Comparison of ENCODE assay signal across 9 mouse cellular contexts in the genomic region with DNA sequence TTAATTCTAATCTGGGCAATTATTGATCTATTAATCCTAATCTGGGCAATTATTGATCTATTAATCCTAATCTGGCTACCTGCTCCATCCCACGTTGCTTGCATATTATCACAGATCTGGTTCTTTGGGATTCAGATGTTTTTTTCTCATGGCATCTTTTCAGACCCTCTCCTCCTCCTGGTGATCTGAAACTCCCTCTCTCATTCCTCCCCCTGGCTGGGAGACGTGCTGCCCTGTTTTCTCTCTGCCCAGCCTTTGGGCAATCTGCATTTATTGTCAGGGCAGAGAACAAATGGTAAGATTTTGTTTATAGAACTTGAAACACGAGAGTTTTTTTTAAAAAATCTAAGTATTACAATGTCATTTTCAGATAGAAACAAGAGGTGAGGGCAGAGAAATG. TPM values are rescaled to one million over a fixed set of nuclear protein-coding genes. Genes with fewer than 3 reads are reported as not detected.
DNase-seq lines count a peak whose midpoint lies in the region; ATAC-seq and TF ChIP-seq lines count a peak whose summit lies in the region.
"Had no signal": no experiment of that assay in that cellular context is flagged by ENCODE, and none has a peak within 500 bp of the region (broad histone marks: within the 10 kb centered on the region; RNA-seq: fewer than 3 reads in every experiment).

No protein-coding gene starts in this region.

- no peak for TF ChIP-seq EP300 in lung, postnatal 0 days (IDR thresholded peaks at IDR 0.05)
- no peak for TF ChIP-seq EP300 in liver, embryonic 14.5 days (IDR thresholded peaks at IDR 0.05; ENCODE audit: low read depth)

- H3K27me3 ChIP-seq in lung, embryonic 15.5 days = no peaks in the 10 kb centered on the region
- H3K27me3 ChIP-seq in lung, postnatal 0 days (replicated peaks; ENCODE audit: insufficient read depth, low read length) = no peaks in the 10 kb centered on the region
- H3K27me3 ChIP-seq in forebrain, embryonic 15.5 days = no peaks in the 10 kb centered on the region
- H3K27me3 ChIP-seq in liver, embryonic 14.5 days (ENCODE audit: control insufficient read depth, insufficient read depth, low read length) = no peaks in the 10 kb centered on the region

- no peak overlapping the region for H3K27ac ChIP-seq in lung, embryonic 15.5 days
- H3K27ac ChIP-seq in lung, postnatal 0 days (ENCODE audit: low read length) = no peak overlapping the region
- H3K27ac ChIP-seq in forebrain, embryonic 15.5 days (replicated peaks) = peak overlapping the region; percentile 89; the same call in 1 of the 2 replicates
- H3K27ac ChIP-seq in liver, embryonic 14.5 days = no peak overlapping the region
- H3K27ac ChIP-seq: macrophage had no signal

- H3K4me1 ChIP-seq in lung, embryonic 15.5 days = peaks cover 7% of the 10 kb centered on the region; the same call in 1 of the 2 replicates
- H3K4me1 ChIP-seq in lung, postnatal 0 days (ENCODE audit: insufficient read depth, low read depth, low read length) = no peaks in the 10 kb centered on the region; the same call in 1 of the 2 replicates
- H3K4me1 ChIP-seq in forebrain, embryonic 15.5 days = peaks cover 16% of the 10 kb centered on the region
- H3K4me1 ChIP-seq in liver, embryonic 14.5 days (replicated peaks; ENCODE audit: control insufficient read depth in 2 of 2, insufficient read depth in 2 of 2, low read length in 1 of 2) = peaks cover 4% of the 10 kb centered on the region in 2 experiments; a peak in 2 of 4 replicates

- no peak for ATAC-seq in lung, embryonic 15.5 days (ENCODE audit: borderline replicate concordance, extremely low read depth, low FRiP score, low TSS enrichment)
- ATAC-seq in lung, postnatal 0 days = no peak
- ATAC-seq in forebrain, embryonic 15.5 days (replicated peaks) = no peak
- ATAC-seq in liver, embryonic 14.5 days (ENCODE audit: insufficient read depth) = no peak

- WGBS in lung, embryonic 15.5 days = 63% methylated on average over 3 of the region's 3 CpGs
- WGBS in lung, postnatal 0 days = 58% methylated on average over 3 of the region's 3 CpGs
- 75% methylated on average over 3 of the region's 3 CpGs for WGBS in forebrain, embryonic 15.5 days
- 55% methylated on average over 3 of the region's 3 CpGs for WGBS in liver, embryonic 14.5 days (ENCODE audit: insufficient replicate concordance)

- 0 out of 2 replicates have a peak overlapping the region, but pooled peaks have one; percentile 68 for H3K9ac ChIP-seq in lung, embryonic 15.5 days
- no peak overlapping the region for H3K9ac ChIP-seq in lung, postnatal 0 days (replicated peaks; ENCODE audit: low read depth)
- peak overlapping the region; percentile 60 for H3K9ac ChIP-seq in forebrain, embryonic 15.5 days (replicated peaks)
- no peak overlapping the region for H3K9ac ChIP-seq in liver, embryonic 14.5 days (replicated peaks)

- H3K9me3 ChIP-seq in lung, embryonic 15.5 days = no peaks in the 10 kb centered on the region
- no peaks in the 10 kb centered on the region for H3K9me3 ChIP-seq in lung, postnatal 0 days (ENCODE audit: low read length)
- H3K9me3 ChIP-seq in forebrain, embryonic 15.5 days = no peaks in the 10 kb centered on the region
- no peaks in the 10 kb centered on the region for H3K9me3 ChIP-seq in liver, embryonic 14.5 days (ENCODE audit: control insufficient read depth, low read length)

- DNase-seq in lung, postnatal 0 days (ENCODE audit: low spot score) = no peak
- DNase-seq in liver, embryonic 14.5 days (ENCODE audit: low read depth in 3 of 3, low spot score in 3 of 3) = no peak
- DNase-seq in thymus, postnatal 0 days (ENCODE audit: low spot score) = no peak
- DNase-seq in gastrocnemius, postnatal 10 days = no peak
- no peak for DNase-seq in left cerebral cortex, adult 18-20 months (ENCODE audit: low spot score in 2 of 2)
- DNase-seq: thymus, postnatal 25 days had no signal

- peak overlapping the region; percentile 76; the same call in 1 of the 2 replicates for H3K4me2 ChIP-seq in lung, embryonic 15.5 days
- H3K4me2 ChIP-seq in lung, postnatal 0 days (replicated peaks; ENCODE audit: low read depth, low read length) = no peak overlapping the region
- peak overlapping the region; percentile 62; the same call in 1 of the 2 replicates for H3K4me2 ChIP-seq in forebrain, embryonic 15.5 days (replicated peaks)
- H3K4me2 ChIP-seq in liver, embryonic 14.5 days (ENCODE audit: low read depth) = peak overlapping the region; percentile 83

- no peaks in the 10 kb centered on the region for H3K36me3 ChIP-seq in lung, embryonic 15.5 days
- no peaks in the 10 kb centered on the region for H3K36me3 ChIP-seq in lung, postnatal 0 days (ENCODE audit: insufficient read depth, low read length)
- H3K36me3 ChIP-seq in forebrain, embryonic 15.5 days = no peaks in the 10 kb centered on the region
- H3K36me3 ChIP-seq in liver, embryonic 14.5 days (replicated peaks; ENCODE audit: control insufficient read depth, insufficient read depth, low read depth) = no peaks in the 10 kb centered on the region

- TF ChIP-seq CTCF in lung, postnatal 0 days (IDR thresholded peaks at IDR 0.05) = no peak
- no peak for TF ChIP-seq CTCF in liver, embryonic 14.5 days (IDR thresholded peaks at IDR 0.05; ENCODE audit: low read depth)

- peak overlapping the region; percentile 54; the same call in 1 of the 2 replicates for H3K4me3 ChIP-seq in lung, embryonic 15.5 days
- H3K4me3 ChIP-seq in lung, postnatal 0 days (ENCODE audit: low read depth, low read length) = no peak overlapping the region
- H3K4me3 ChIP-seq in forebrain, embryonic 15.5 days = peak overlapping the region; percentile 50; the same call in 1 of the 2 replicates
- H3K4me3 ChIP-seq in liver, embryonic 14.5 days (ENCODE audit: insufficient read depth in 1 of 2, low read depth in 2 of 2, low read length in 2 of 2) = no peak overlapping the region

RNA-seq across cellular contexts. Expression of a gene that starts 1.3 kb away (rescaled TPM):
- polyA plus RNA-seq in lung, embryonic 15.5 days (2015; fragmentation: Nextera tagmentation; extraction: Ambion mirVana) = 4.0 and 4.3 TPM in 2 replicates
- polyA plus RNA-seq in lung, postnatal 0 days (2015; fragmentation: Nextera tagmentation; extraction: Ambion mirVana) = 2.2 and 2.8 TPM in 2 replicates
- polyA plus RNA-seq in forebrain, embryonic 15.5 days (2015; fragmentation: Nextera tagmentation; extraction: Ambion mirVana) = 11.5 and 14.2 TPM in 2 replicates
- 0.11 and 0.19 TPM in 2 replicates for polyA plus RNA-seq in liver, embryonic 14.5 days (2012; rRNA removed)
- polyA plus RNA-seq in liver, embryonic 14.5 days (2014; fragmentation: Nextera tagmentation; extraction: Ambion mirVana) = 0.23 and 0.25 TPM in 2 replicates
- 2.8 and 3.5 TPM in 2 replicates for polyA plus RNA-seq in thymus, postnatal 0 days (2015; fragmentation: Nextera tagmentation; extraction: Ambion mirVana)
- 1 to 10 TPM; 1.2 to 1.4 TPM for total RNA-seq in gastrocnemius, postnatal 10 days (2021)
- 10 to 100 TPM; 10.9 to 11.1 TPM for total RNA-seq in left cerebral cortex, adult 18-20 months (2021)

RNA-seq across cellular contexts. Expression of a gene that starts 13.4 kb away (rescaled TPM):
- polyA plus RNA-seq in lung, embryonic 15.5 days (2015; fragmentation: Nextera tagmentation; extraction: Ambion mirVana) = 6.9 and 7.6 TPM in 2 replicates
- 4.9 TPM in 2 replicates for polyA plus RNA-seq in lung, postnatal 0 days (2015; fragmentation: Nextera tagmentation; extraction: Ambion mirVana)
- 15.1 and 16.9 TPM in 2 replicates for polyA plus RNA-seq in forebrain, embryonic 15.5 days (2015; fragmentation: Nextera tagmentation; extraction: Ambion mirVana)
- 3.4 and 3.5 TPM in 2 replicates for polyA plus RNA-seq in liver, embryonic 14.5 days (2012; rRNA removed)
- 1.00 and 1.0 TPM in 2 replicates for polyA plus RNA-seq in liver, embryonic 14.5 days (2014; fragmentation: Nextera tagmentation; extraction: Ambion mirVana)
- 5.2 and 7.2 TPM in 2 replicates for polyA plus RNA-seq in thymus, postnatal 0 days (2015; fragmentation: Nextera tagmentation; extraction: Ambion mirVana)
- total RNA-seq in gastrocnemius, postnatal 10 days (2021) = 10 to 100 TPM; 15.5 to 18.2 TPM
- 100 to 1,000 TPM; 192 to 197 TPM for total RNA-seq in left cerebral cortex, adult 18-20 months (2021)

RNA-seq across cellular contexts. Expression of a gene that starts 34.1 kb away (rescaled TPM):
- polyA plus RNA-seq in lung, embryonic 15.5 days (2015; fragmentation: Nextera tagmentation; extraction: Ambion mirVana) = 0.09 and 0.60 TPM in 2 replicates
- polyA plus RNA-seq in lung, postnatal 0 days (2015; fragmentation: Nextera tagmentation; extraction: Ambion mirVana) = 0.12 TPM in 1 of 2 replicates, not detected in the other
- polyA plus RNA-seq in forebrain, embryonic 15.5 days (2015; fragmentation: Nextera tagmentation; extraction: Ambion mirVana) = 64.1 and 66.2 TPM in 2 replicates
- 0.05 TPM in 1 of 2 replicates, not detected in the other for polyA plus RNA-seq in liver, embryonic 14.5 days (2012; rRNA removed)
- not detected in 2 replicates for polyA plus RNA-seq in liver, embryonic 14.5 days (2014; fragmentation: Nextera tagmentation; extraction: Ambion mirVana)
- not detected in 2 replicates for polyA plus RNA-seq in thymus, postnatal 0 days (2015; fragmentation: Nextera tagmentation; extraction: Ambion mirVana)
- total RNA-seq in gastrocnemius, postnatal 10 days (2021) = under 1 TPM; 0.12 to 0.29 TPM
- 10 to 100 TPM; 88.9 to 93.4 TPM for total RNA-seq in left cerebral cortex, adult 18-20 months (2021)
- polyA plus RNA-seq: macrophage had no signal

RNA-seq across cellular contexts. Expression of a gene that starts 43.4 kb away (rescaled TPM):
- 33.8 and 38.9 TPM in 2 replicates for polyA plus RNA-seq in lung, embryonic 15.5 days (2015; fragmentation: Nextera tagmentation; extraction: Ambion mirVana)
- polyA plus RNA-seq in lung, postnatal 0 days (2015; fragmentation: Nextera tagmentation; extraction: Ambion mirVana) = 12.6 and 13.6 TPM in 2 replicates
- 126 and 128 TPM in 2 replicates for polyA plus RNA-seq in forebrain, embryonic 15.5 days (2015; fragmentation: Nextera tagmentation; extraction: Ambion mirVana)
- 0.97 and 1.4 TPM in 2 replicates for polyA plus RNA-seq in liver, embryonic 14.5 days (2012; rRNA removed)
- polyA plus RNA-seq in liver, embryonic 14.5 days (2014; fragmentation: Nextera tagmentation; extraction: Ambion mirVana) = 3.1 and 4.5 TPM in 2 replicates
- polyA plus RNA-seq in thymus, postnatal 0 days (2015; fragmentation: Nextera tagmentation; extraction: Ambion mirVana) = 13.5 and 14.8 TPM in 2 replicates
- total RNA-seq in gastrocnemius, postnatal 10 days (2021) = 1 to 10 TPM; 6.6 to 8.4 TPM
- 10 to 100 TPM; 35.7 to 36.0 TPM for total RNA-seq in left cerebral cortex, adult 18-20 months (2021)

Comparison
In these comparisons a context has a peak if more than half of its experiments do, and no peak if none do; other contexts are left out.
1. H3K4me3 ChIP-seq: peak in lung, embryonic 15.5 days (single experiment) and forebrain, embryonic 15.5 days (single experiment); none in lung, postnatal 0 days (single experiment) and liver, embryonic 14.5 days (0 of 2).
2. H3K9ac ChIP-seq: peak in lung, embryonic 15.5 days (single experiment) and forebrain, embryonic 15.5 days (single experiment); none in lung, postnatal 0 days (single experiment) and liver, embryonic 14.5 days (single experiment).
3. RNA of a gene that starts 34.1 kb away (polyA plus RNA-seq): 64.1 to 66.2 TPM in forebrain, embryonic 15.5 days; 0.09 to 0.60 TPM in lung, embryonic 15.5 days, not detected in thymus, postnatal 0 days, 0.12 TPM in lung, postnatal 0 days and 0.05 TPM in liver, embryonic 14.5 days; every median in the first group is over 10 times any median in the second.